Mouse (Mus musculus) spleen, adult 2 months (tissue): ENCODE measurements at regions not wholly inside any gene's neighbourhood (a gene's known extent, or its start where the extent isn't known, plus 50 kb on each side); places are given as distances from the start of the nearest gene placed in this dataset.

ENCODE experiments used
- CTCF ChIP-seq: fragments of 200-500 bp; IDR thresholded peaks from 2 replicates; pipeline ENCODE4 v1.5.1; 2011; ENCODE audit warnings: mild to moderate bottlenecking, inconsistent platforms; ENCODE audit not compliant: insufficient read depth, insufficient read length, insufficient replicate concordance; ENCODE audit errors: extremely low read depth
- POLR2A ChIP-seq: fragments of 200-500 bp; IDR thresholded peaks from 2 replicates; pipeline ENCODE4 v1.6.1; 2011; ENCODE audit warnings: low read depth, low read length, inconsistent platforms

DNA sequence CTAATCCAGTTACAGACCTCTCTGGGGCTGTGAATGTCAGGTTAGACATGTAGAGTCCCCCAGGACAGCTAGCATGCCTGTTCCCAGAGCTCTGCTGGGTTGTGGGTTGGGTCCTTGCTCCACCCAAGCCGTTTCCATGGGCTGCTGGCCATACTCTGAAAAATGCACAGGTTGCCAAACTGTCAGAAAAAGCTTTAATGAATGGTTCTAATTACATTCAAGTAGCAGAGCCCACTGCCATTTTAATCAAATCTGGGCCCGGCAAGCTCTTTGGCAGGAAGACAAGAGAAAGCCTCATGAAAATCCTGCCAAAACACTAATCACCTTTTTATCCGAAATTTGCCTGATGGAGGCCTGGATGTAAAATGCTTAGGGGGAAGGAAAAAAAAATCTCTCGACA is 224.1 kb downstream of the Sec61b start:
- no peak for TF ChIP-seq CTCF
- TF ChIP-seq POLR2A: no peak
